Mouse (Mus musculus) stomach, embryonic 15.5 days (tissue): ENCODE data around the gene Brca1. TPM values are rescaled to one million over a fixed set of nuclear protein-coding genes. Genes with fewer than 3 reads are reported as not detected.
A peak's percentile ranks its signal among the peaks of the same experiment; 100 is the strongest.
"Not testable (repeated sequence)": the region's sequence is repeated elsewhere in the genome, so short reads cannot be mapped to it uniquely, and the experiment has no call there.

Source experiments
- ATAC-seq: fragments of 200-750 bp; cut with Nextera tagmentation; 2 replicates; pipeline ENCODE4 v1.8.0; 2017; ENCODE audit warnings: low read depth, moderate number of reproducible peaks, moderate TSS enrichment; ENCODE audit not compliant: insufficient read depth, low FRiP score
- H3K27ac ChIP-seq: fragments of 300-500 bp; sonication (generic); 2 replicates; pipeline ENCODE4 v1.5.1; 2015; ENCODE audit warnings: mild to moderate bottlenecking, inconsistent platforms
- H3K27me3 ChIP-seq: fragments of 300-500 bp; sonication (generic); replicated peaks from 2 replicates; pipeline ENCODE4 v1.6.1; 2015; ENCODE audit warnings: inconsistent platforms
- H3K36me3 ChIP-seq: fragments of 300-500 bp; sonication (generic); 2 replicates; pipeline ENCODE4 v1.6.1; 2015; ENCODE audit warnings: inconsistent platforms
- H3K4me1 ChIP-seq: fragments of 300-500 bp; sonication (generic); 2 replicates; pipeline ENCODE4 v1.6.1; 2015; ENCODE audit warnings: inconsistent platforms
- H3K4me2 ChIP-seq: fragments of 300-500 bp; sonication (generic); 2 replicates; pipeline ENCODE4 v1.6.1; 2015; ENCODE audit warnings: mild to moderate bottlenecking, inconsistent platforms
- H3K4me3 ChIP-seq: fragments of 300-500 bp; sonication (generic); replicated peaks from 2 replicates; pipeline ENCODE4 v1.5.1; 2015; ENCODE audit warnings: inconsistent platforms
- H3K9ac ChIP-seq: fragments of 300-500 bp; sonication (generic); 2 replicates; pipeline ENCODE4 v1.6.1; 2015; ENCODE audit warnings: inconsistent platforms
- H3K9me3 ChIP-seq: fragments of 300-500 bp; sonication (generic); 2 replicates; pipeline ENCODE4 v1.6.1; 2016; ENCODE audit warnings: inconsistent platforms
- WGBS: fragments of 180-500 bp; shearing (Covaris S2); methylation state at CpG from one replicate; pipeline ENCODE4 v1.1.7; 2015; 5-methylcytosine and 5-hydroxymethylcytosine counted together
- polyA plus RNA-seq: library from polyadenylated mRNA; unstranded; fragments of >200 nt; fragmentation: Nextera tagmentation; extraction: Ambion mirVana; gene quantifications from 2 replicates; pipeline ENCODE4 v1.2.1, GENCODE M21; 2015

The Brca1 gene
- polyA plus RNA-seq, 1 experiment from 2014 or later: 11.8 TPM

- 80% methylated on average over 12 of the region's 12 CpGs for WGBS
- Histone ChIP-seq H3K36me3 (peaks cover 9% of the 10 kb centered on the region), H3K9me3 (no peaks in the 10 kb centered on the region), H3K27me3 (no peaks in the 10 kb centered on the region), H3K4me3 (no peak overlapping the region), H3K4me1 (peaks cover 22% of the 10 kb centered on the region), H3K4me2 (no peak overlapping the region), H3K9ac (no peak overlapping the region), H3K27ac (no peak overlapping the region)
- no peak for ATAC-seq
Measured at GRCm38 (mm10) chr11:101458217-101458616, 93.5 kb downstream of the Brca1 start.

DNA sequence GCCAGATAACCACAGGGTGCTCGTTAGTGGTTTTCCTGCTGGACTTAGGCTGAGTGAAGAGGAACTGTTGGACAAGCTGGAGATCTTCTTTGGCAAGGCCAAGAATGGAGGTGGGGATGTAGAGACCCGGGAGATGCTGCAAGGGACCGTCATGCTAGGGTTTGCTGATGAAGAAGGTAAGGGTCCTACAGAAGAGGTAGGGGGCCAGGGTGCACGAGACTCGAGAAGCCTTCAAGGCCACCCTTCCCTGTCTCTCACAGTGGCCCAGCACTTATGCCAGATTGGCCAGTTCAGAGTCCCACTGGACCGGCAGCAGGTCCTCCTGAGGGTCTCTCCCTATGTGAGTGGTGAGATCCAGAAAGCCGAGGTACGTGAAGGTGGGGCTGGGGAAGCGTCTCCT is 94.1 kb downstream of the Brca1 start:
- peaks cover 9% of the 10 kb centered on the region for H3K36me3 ChIP-seq

GRCm38 (mm10) chr11:101455627-101456026 is 96.1 kb downstream of the Brca1 start:
- Histone ChIP-seq H3K4me3 (no peak overlapping the region), H3K9me3 (no peaks in the 10 kb centered on the region), H3K4me1 (0 out of 2 replicates have a peak, but pooled peaks cover 13% of the 10 kb centered on the region), H3K27ac (no peak overlapping the region), H3K27me3 (no peaks in the 10 kb centered on the region), H3K9ac (no peak overlapping the region), H3K36me3 (peaks cover 5% of the 10 kb centered on the region; the same call in 1 of the 2 replicates), H3K4me2 (no peak overlapping the region)
- 72% methylated on average over 7 of the region's 7 CpGs for WGBS
- no peak for ATAC-seq

More for the DNA sequence above, 94.1 kb downstream of the Brca1 start:
- Histone ChIP-seq H3K9me3 (no peaks in the 10 kb centered on the region), H3K9ac (no peak overlapping the region), H3K27me3 (no peaks in the 10 kb centered on the region), H3K4me3 (no peak overlapping the region), H3K4me2 (no peak overlapping the region), H3K4me1 (peaks cover 18% of the 10 kb centered on the region), H3K27ac (no peak overlapping the region)
- 90% methylated on average over 9 of the region's 9 CpGs for WGBS
- no peak for ATAC-seq

- Histone ChIP-seq H3K4me3 (no peak overlapping the region), H3K27me3 (no peaks in the 10 kb centered on the region), H3K36me3 (no peaks in the 10 kb centered on the region), H3K4me1 (peaks cover 13% of the 10 kb centered on the region; the same call in 1 of the 2 replicates), H3K9ac (no peak overlapping the region), H3K4me2 (no peak overlapping the region), H3K9me3 (no peaks in the 10 kb centered on the region), H3K27ac (peak overlapping the region; percentile 8; the same call in 1 of the 2 replicates)
- 74% methylated on average over 6 of the region's 6 CpGs for WGBS
- ATAC-seq: no peak; the same call in 1 of the 2 replicates
Measured at GRCm38 (mm10) chr11:101454702-101455101, 97.1 kb downstream of the Brca1 start.

DNA sequence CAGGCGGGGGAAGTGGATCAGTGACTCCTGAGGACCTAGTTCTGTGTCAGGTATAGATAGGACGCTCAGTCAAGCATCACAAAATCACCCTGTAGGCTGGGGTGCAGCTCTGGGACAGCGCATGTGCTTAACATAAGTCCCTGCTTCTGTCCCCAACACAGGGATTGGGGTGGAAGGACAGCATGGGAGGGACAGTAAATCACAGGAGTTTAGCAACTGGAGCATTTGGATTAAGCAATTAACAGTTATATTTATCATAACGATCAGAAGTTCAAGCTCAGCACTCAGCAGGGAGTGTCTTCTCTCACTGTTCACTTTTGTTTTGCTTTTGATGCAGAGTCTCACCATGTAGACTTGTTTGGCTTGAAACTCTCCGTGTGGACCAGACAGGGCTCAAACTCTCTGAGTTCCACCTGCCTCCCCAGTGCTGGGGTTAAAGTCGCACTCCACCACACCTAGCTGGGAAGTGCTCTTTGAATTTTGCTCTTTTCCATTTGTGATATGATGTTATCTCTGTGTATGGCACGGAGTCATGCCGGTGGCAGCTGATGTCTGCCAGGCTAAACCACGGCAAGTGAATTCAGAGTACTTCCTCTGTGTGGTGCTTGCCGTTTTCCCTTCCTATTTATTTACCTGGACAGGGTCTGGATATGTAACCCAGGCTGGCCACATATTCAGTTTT is 99.5 kb downstream of the Brca1 start:
- ATAC-seq: no peak
- Histone ChIP-seq H3K4me2 (no peak overlapping the region), H3K9me3 (no peaks in the 10 kb centered on the region), H3K27ac (no peak overlapping the region), H3K4me3 (no peak overlapping the region), H3K4me1 (peaks cover 12% of the 10 kb centered on the region), H3K9ac (no peak overlapping the region), H3K36me3 (no peaks in the 10 kb centered on the region), H3K27me3 (no peaks in the 10 kb centered on the region)
- WGBS: 58% methylated on average over 10 of the region's 10 CpGs

- no peak overlapping the region; the same call in 1 of the 2 replicates for H3K27ac ChIP-seq
- no peak overlapping the region for H3K4me2 ChIP-seq
- no peaks in the 10 kb centered on the region for H3K36me3 ChIP-seq
- no peaks in the 10 kb centered on the region for H3K9me3 ChIP-seq
- no peak overlapping the region for H3K4me3 ChIP-seq
- H3K9ac ChIP-seq: no peak overlapping the region
- peaks cover 12% of the 10 kb centered on the region for H3K4me1 ChIP-seq
- H3K27me3 ChIP-seq: no peaks in the 10 kb centered on the region
- no peak for ATAC-seq
- 87% methylated on average over 10 of the region's 10 CpGs for WGBS
Measured at GRCm38 (mm10) chr11:101451536-101451935, 100.2 kb downstream of the Brca1 start.

GRCm38 (mm10) chr11:101450394-101450793 is 101.4 kb downstream of the Brca1 start:
- 83% methylated on average over 3 of the region's 3 CpGs for WGBS
- Histone ChIP-seq H3K36me3 (peaks cover 4% of the 10 kb centered on the region; the same call in 1 of the 2 replicates), H3K27ac (no peak overlapping the region), H3K4me2 (no peak overlapping the region), H3K27me3 (no peaks in the 10 kb centered on the region), H3K9me3 (no peaks in the 10 kb centered on the region), H3K4me3 (no peak overlapping the region), H3K4me1 (peaks cover 12% of the 10 kb centered on the region), H3K9ac (no peak overlapping the region)
- ATAC-seq: no peak

- Histone ChIP-seq H3K4me1 (peaks cover 14% of the 10 kb centered on the region), H3K4me2 (peak overlapping the region; percentile 54; the same call in 1 of the 2 replicates)
- not testable (repeated sequence) for H3K4me3 ChIP-seq, H3K9ac ChIP-seq, H3K27ac ChIP-seq, H3K36me3 ChIP-seq, H3K27me3 ChIP-seq, H3K9me3 ChIP-seq, ATAC-seq
- 69% methylated on average over 4 of the region's 4 CpGs for WGBS
Measured at GRCm38 (mm10) chr11:101449596-101449995, 102.2 kb downstream of the Brca1 start.

GRCm38 (mm10) chr11:101448899-101449298 is 102.9 kb downstream of the Brca1 start:
- H3K36me3 ChIP-seq: peaks cover 16% of the 10 kb centered on the region
- H3K4me3 ChIP-seq: peak overlapping the region; percentile 53
- no peaks in the 10 kb centered on the region for H3K27me3 ChIP-seq
- WGBS: 72% methylated on average over 4 of the region's 4 CpGs
- no peak for ATAC-seq
- H3K4me2 ChIP-seq: peak overlapping the region; percentile 54
- peak overlapping the region; percentile 82 for H3K27ac ChIP-seq
- no peaks in the 10 kb centered on the region for H3K9me3 ChIP-seq
- peaks cover 19% of the 10 kb centered on the region for H3K4me1 ChIP-seq
- H3K9ac ChIP-seq: no peak overlapping the region

GRCm38 (mm10) chr11:101448274-101448746 is 103.4 kb downstream of the Brca1 start, which contains the start of gene Ifi35:
TSS of gene Ifi35 (plus strand) at chr11:101448407.
- ATAC-seq: peak; percentile 84
- peak within 1 kb of the TSS; percentile 82 for H3K27ac ChIP-seq
- peak within 1 kb of the TSS; percentile 53 for H3K4me3 ChIP-seq
- H3K4me2 ChIP-seq: peak within 1 kb of the TSS; percentile 54
- peaks cover 23% of the 10 kb centered on the region for H3K4me1 ChIP-seq
- WGBS: 12% methylated on average over 10 of the region's 10 CpGs
- H3K9ac ChIP-seq: peak within 1 kb of the TSS; percentile 37; the same call in 1 of the 2 replicates
- H3K36me3 ChIP-seq: peaks cover 20% of the 10 kb centered on the region
- H3K27me3 ChIP-seq: no peaks in the 10 kb centered on the region
- no peaks in the 10 kb centered on the region for H3K9me3 ChIP-seq

- Histone ChIP-seq H3K4me1 (peaks cover 23% of the 10 kb centered on the region), H3K4me3 (peak overlapping the region; percentile 53), H3K27me3 (no peaks in the 10 kb centered on the region), H3K9me3 (no peaks in the 10 kb centered on the region), H3K4me2 (peak overlapping the region; percentile 54), H3K27ac (peak overlapping the region; percentile 82), H3K9ac (no peak overlapping the region), H3K36me3 (peaks cover 20% of the 10 kb centered on the region)
- 89% methylated on average over 5 of the region's 5 CpGs for WGBS
- no peak for ATAC-seq
Measured at GRCm38 (mm10) chr11:101447786-101448185, 104.0 kb downstream of the Brca1 start.

DNA sequence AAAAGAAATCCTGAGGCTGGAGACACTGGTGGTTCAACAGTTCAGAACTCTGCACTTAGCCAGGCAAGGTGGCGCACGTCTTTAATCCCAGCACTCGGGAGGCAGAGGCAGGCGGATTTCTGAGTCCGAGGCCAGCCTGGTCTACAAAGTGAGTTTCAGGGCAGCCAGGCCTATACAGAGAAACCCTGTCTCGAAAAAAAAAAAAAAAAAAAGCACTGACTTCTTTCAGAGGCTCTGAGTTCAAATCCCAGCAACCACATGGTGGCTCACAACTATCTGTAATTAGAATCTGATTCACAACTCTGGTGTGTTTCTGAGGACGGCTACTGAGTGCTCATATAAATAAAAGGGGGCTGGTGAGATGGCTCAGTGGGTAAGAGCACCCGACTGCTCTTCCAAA is 104.9 kb downstream of the Brca1 start:
- not testable (repeated sequence) for H3K27me3 ChIP-seq, H3K9me3 ChIP-seq, H3K4me2 ChIP-seq, H3K27ac ChIP-seq, H3K4me3 ChIP-seq, H3K9ac ChIP-seq, ATAC-seq
- H3K4me1 ChIP-seq: peaks cover 23% of the 10 kb centered on the region
- peaks cover 20% of the 10 kb centered on the region for H3K36me3 ChIP-seq
- 93% methylated on average over 8 of the region's 8 CpGs for WGBS
